ENCODE assay signal across 14 mouse cellular contexts in genomic region chr2:179986437-179987022, GRCm38 (mm10).
"Had no signal": no experiment of that assay in that cellular context is flagged by ENCODE, and none has a peak within 500 bp of the region (broad histone marks: within the 10 kb centered on the region; RNA-seq: fewer than 3 reads in every experiment).

No protein-coding gene starts in this region.

- H3K4me3 ChIP-seq: limb, embryonic 13.5 days; liver, embryonic 15.5 days; midbrain, embryonic 12.5 days had no signal

- H3K27ac ChIP-seq: limb, embryonic 13.5 days; liver, embryonic 15.5 days; midbrain, embryonic 12.5 days had no signal

- H3K4me1 ChIP-seq: liver, embryonic 15.5 days; midbrain, embryonic 12.5 days had no signal

- H3K9ac ChIP-seq: limb, embryonic 13.5 days; liver, embryonic 15.5 days; midbrain, embryonic 12.5 days had no signal

- DNase-seq: kidney, adult 18-20 months; kidney, adult 9 months; kidney, postnatal 10 days; kidney, postnatal 36 days; left cerebral cortex, postnatal 4 days; lung, adult 2 months; lung, postnatal 14 days; lung, postnatal 4 days; thymus, adult 18-20 months; thymus, postnatal 36 days had no signal

- H3K36me3 ChIP-seq: limb, embryonic 13.5 days; liver, embryonic 15.5 days; midbrain, embryonic 12.5 days had no signal

- H3K9me3 ChIP-seq: limb, embryonic 13.5 days; liver, embryonic 15.5 days; midbrain, embryonic 12.5 days had no signal

- ATAC-seq: midbrain, embryonic 16.5 days had no signal

- H3K27me3 ChIP-seq: liver, embryonic 15.5 days; midbrain, embryonic 12.5 days had no signal

- H3K4me2 ChIP-seq: limb, embryonic 13.5 days; liver, embryonic 15.5 days; midbrain, embryonic 12.5 days had no signal
